Mouse (Mus musculus) MEL (cell line): Measurements from ENCODE around the gene Nrn1l.

ENCODE experiments used
- CTCF ChIP-seq, 3 experiments: IDR thresholded peaks in 2 of 3; conservative IDR thresholded peaks in 1 of 3; 2 replicates each; pipeline ENCODE4 v1.5.1; 2011 to 2012; ENCODE audit warnings: low read length in 3 of 3, low read depth in 2 of 3, mild to moderate bottlenecking in 2 of 3, improper control_type of control experiment in 1 of 3, inconsistent platforms in 1 of 3, mixed read lengths in 1 of 3, moderate library complexity in 1 of 3; ENCODE audit not compliant: control insufficient read depth in 1 of 3, insufficient read depth in 1 of 3, poor library complexity in 1 of 3, severe bottlenecking in 1 of 3
- MAX ChIP-seq: IDR thresholded peaks from 2 replicates; pipeline ENCODE4 v1.6.1; 2011; ENCODE audit warnings: low read length, improper control_type of control experiment
- SMC3 ChIP-seq: IDR thresholded peaks from 2 replicates; pipeline ENCODE4 v1.6.1; 2011; ENCODE audit warnings: low read depth, low read length, improper control_type of control experiment
- ZKSCAN1 ChIP-seq: IDR thresholded peaks from 2 replicates; pipeline ENCODE4 v1.6.1; 2012; ENCODE audit warnings: low read depth, mild to moderate bottlenecking, inconsistent platforms, low read length, improper control_type of control experiment, moderate library complexity

- TF ChIP-seq SMC3 (no peak), ZKSCAN1 (no peak), CTCF (IDR thresholded peaks at IDR 0.05 in 2 of 3, conservative IDR thresholded peaks at IDR 0.05 in 1 of 3; ENCODE audit: control insufficient read depth in 1 of 3, insufficient read depth in 1 of 3, low read depth in 2 of 3, low read length in 3 of 3, poor library complexity in 1 of 3, severe bottlenecking in 1 of 3) (no peak), MAX (no peak)
These were observed 41.1 kb upstream of the Nrn1l start for GRCm38 (mm10) chr8:105852146-105852729.
